Mouse (Mus musculus): ENCODE data around the gene ccdc198. TPM values are rescaled to one million over a fixed set of nuclear protein-coding genes. Genes with fewer than 3 reads are reported as not detected.

ccdc198 gene
- polyA plus RNA-seq, 1 experiment: not detected

DNA sequence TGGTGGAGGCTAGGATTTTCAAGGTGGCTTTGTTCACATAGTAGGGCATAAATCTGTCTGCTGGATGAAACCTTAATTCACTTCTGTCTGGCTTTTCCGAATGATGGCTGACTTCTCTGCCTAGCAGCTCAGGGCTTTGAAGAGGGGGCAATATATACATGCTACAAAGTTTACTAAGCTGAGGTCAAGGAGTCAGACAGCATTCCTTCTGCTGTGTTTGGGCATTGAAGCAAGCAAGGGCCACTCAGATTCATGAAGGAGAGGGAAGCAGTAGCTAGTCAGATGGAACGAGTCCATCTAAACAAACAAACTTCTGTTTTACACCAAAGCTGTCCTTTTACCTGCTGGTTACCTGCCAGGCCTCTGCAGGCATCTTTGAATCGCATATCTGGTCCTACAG lies 32.4 kb upstream of the ccdc198 start:
- H3K36me3 ChIP-seq (ENCODE audit: control insufficient read depth, insufficient read depth, low read length, poor library complexity, severe bottlenecking): no peaks in the 10 kb centered on the region
- no peak overlapping the region for H3K9ac ChIP-seq (ENCODE audit: low read depth, poor library complexity, severe bottlenecking)
- no peak overlapping the region for H3K27ac ChIP-seq (ENCODE audit: insufficient read depth, low read length)
- H3K9me3 ChIP-seq (replicated peaks; ENCODE audit: control insufficient read depth, insufficient read depth, low read length, poor library complexity, severe bottlenecking): no peaks in the 10 kb centered on the region
- no peaks in the 10 kb centered on the region for H3K27me3 ChIP-seq (ENCODE audit: control insufficient read depth, insufficient read depth, low read length, poor library complexity, severe bottlenecking)
- TF ChIP-seq POLR2A (IDR thresholded peaks at IDR 0.05; ENCODE audit: insufficient read depth, low read length) (no peak), EP300 (IDR thresholded peaks at IDR 0.05; ENCODE audit: insufficient read depth, low read depth, low read length) (no peak), CTCF (IDR thresholded peaks at IDR 0.05; ENCODE audit: low read depth, low read length) (no peak)
- no peaks in the 10 kb centered on the region for H3K4me1 ChIP-seq (ENCODE audit: control insufficient read depth, insufficient read depth, low read length)
- no peak overlapping the region for H3K4me3 ChIP-seq (ENCODE audit: low read depth, low read length)

DNA sequence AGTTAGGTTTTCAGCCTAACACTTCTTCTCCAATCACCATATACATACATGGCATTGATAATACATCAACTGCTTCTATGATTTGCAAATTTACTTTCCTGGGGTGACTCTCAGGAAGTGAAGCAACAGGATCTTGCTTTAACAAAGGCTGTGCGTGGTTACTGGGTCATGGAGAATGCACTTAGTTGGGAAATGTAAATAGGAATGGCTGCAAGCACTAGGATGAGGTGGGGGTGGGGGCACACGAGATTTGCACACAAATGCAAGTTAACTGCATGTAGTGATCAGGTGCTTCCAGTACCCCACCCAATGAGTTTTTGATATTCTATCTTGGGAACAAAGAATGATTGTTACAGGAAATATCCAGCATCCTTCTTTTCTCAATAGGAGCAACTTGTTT lies 30.1 kb upstream of the ccdc198 start:
- Histone ChIP-seq H3K27me3 (ENCODE audit: control insufficient read depth, insufficient read depth, low read length, poor library complexity, severe bottlenecking) (no peaks in the 10 kb centered on the region), H3K27ac (ENCODE audit: insufficient read depth, low read length) (peak overlapping the region; percentile 84), H3K4me3 (ENCODE audit: low read depth, low read length) (no peak overlapping the region), H3K9ac (ENCODE audit: low read depth, poor library complexity, severe bottlenecking) (no peak overlapping the region), H3K36me3 (ENCODE audit: control insufficient read depth, insufficient read depth, low read length, poor library complexity, severe bottlenecking) (no peaks in the 10 kb centered on the region), H3K9me3 (replicated peaks; ENCODE audit: control insufficient read depth, insufficient read depth, low read length, poor library complexity, severe bottlenecking) (no peaks in the 10 kb centered on the region), H3K4me1 (ENCODE audit: control insufficient read depth, insufficient read depth, low read length) (no peaks in the 10 kb centered on the region)
- TF ChIP-seq EP300 (IDR thresholded peaks at IDR 0.05; ENCODE audit: insufficient read depth, low read depth, low read length) (peak; percentile 90), POLR2A (IDR thresholded peaks at IDR 0.05; ENCODE audit: insufficient read depth, low read length) (no peak)

DNA sequence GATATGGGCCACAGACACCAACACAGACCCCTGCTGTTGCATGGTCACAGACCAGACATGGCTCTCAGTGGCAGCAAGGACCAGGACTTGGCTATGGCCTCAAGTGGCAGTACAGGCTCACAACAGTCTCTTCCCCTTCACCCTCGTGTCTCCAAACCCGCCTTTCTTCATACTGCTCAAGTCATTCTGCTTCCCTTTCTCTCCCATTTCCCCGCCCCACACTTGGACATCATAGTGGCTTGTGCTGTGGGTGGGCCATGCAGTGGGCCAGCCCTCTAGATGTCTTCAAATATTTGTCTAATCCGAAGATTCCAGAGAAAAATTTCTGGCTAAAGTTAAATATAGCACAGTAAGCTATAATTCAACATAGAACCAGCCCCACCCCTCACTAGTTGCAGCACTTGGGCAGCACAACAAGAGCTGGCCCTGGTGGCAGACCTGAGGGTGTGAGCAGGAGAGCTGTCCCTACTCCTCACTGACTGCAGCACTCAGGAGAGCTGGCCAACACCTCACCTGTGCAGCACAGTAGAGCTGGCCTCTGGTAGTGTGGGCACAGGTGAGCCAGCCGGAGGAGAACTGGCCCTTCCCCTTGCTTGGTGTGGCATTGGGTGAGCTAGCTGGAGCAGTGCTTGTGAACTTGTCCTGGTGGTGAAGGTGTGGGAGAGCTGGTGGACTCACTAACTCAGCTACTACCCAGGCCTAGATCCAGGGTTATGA lies 20.2 kb upstream of the ccdc198 start:
- no peak for TF ChIP-seq EP300 (IDR thresholded peaks at IDR 0.05; ENCODE audit: insufficient read depth, low read depth, low read length)
- TF ChIP-seq POLR2A (IDR thresholded peaks at IDR 0.05; ENCODE audit: insufficient read depth, low read length): no peak
- TF ChIP-seq CTCF (IDR thresholded peaks at IDR 0.05; ENCODE audit: low read depth, low read length): no peak
- Histone ChIP-seq H3K9me3 (replicated peaks; ENCODE audit: control insufficient read depth, insufficient read depth, low read length, poor library complexity, severe bottlenecking) (no peaks in the 10 kb centered on the region), H3K27ac (ENCODE audit: insufficient read depth, low read length) (no peak overlapping the region), H3K27me3 (ENCODE audit: control insufficient read depth, insufficient read depth, low read length, poor library complexity, severe bottlenecking) (no peaks in the 10 kb centered on the region), H3K4me1 (ENCODE audit: control insufficient read depth, insufficient read depth, low read length) (no peaks in the 10 kb centered on the region), H3K4me3 (ENCODE audit: low read depth, low read length) (no peak overlapping the region), H3K36me3 (ENCODE audit: control insufficient read depth, insufficient read depth, low read length, poor library complexity, severe bottlenecking) (no peaks in the 10 kb centered on the region), H3K9ac (ENCODE audit: low read depth, poor library complexity, severe bottlenecking) (no peak overlapping the region)

DNA sequence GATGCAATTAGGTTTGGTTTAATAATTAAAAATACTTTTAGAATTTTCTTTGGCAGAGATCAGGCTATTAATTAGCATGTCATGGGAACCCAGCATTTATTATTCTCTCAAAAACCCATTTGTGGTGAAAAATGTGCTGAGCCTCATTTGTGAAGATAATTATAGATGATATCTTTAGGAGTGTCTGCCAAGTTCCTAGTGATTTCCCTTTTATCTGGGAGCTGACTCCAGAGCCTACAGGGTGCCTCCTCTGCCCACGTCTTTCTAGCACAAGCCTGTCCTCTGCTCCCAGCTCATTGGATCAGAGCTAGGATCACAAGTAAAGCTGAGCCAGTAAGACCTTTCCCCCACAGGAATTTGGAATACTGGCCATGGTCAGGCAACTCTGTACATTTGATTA lies 3.8 kb downstream of the ccdc198 start:
- H3K36me3 ChIP-seq (ENCODE audit: control insufficient read depth, insufficient read depth, low read length, poor library complexity, severe bottlenecking): no peaks in the 10 kb centered on the region
- no peak overlapping the region for H3K4me3 ChIP-seq (ENCODE audit: low read depth, low read length)
- no peaks in the 10 kb centered on the region for H3K4me1 ChIP-seq (ENCODE audit: control insufficient read depth, insufficient read depth, low read length)
- TF ChIP-seq EP300 (IDR thresholded peaks at IDR 0.05; ENCODE audit: insufficient read depth, low read depth, low read length) (no peak), POLR2A (IDR thresholded peaks at IDR 0.05; ENCODE audit: insufficient read depth, low read length) (no peak), CTCF (IDR thresholded peaks at IDR 0.05; ENCODE audit: low read depth, low read length) (no peak)
- H3K9me3 ChIP-seq (replicated peaks; ENCODE audit: control insufficient read depth, insufficient read depth, low read length, poor library complexity, severe bottlenecking): no peaks in the 10 kb centered on the region
- no peak overlapping the region for H3K27ac ChIP-seq (ENCODE audit: insufficient read depth, low read length)
- H3K27me3 ChIP-seq (ENCODE audit: control insufficient read depth, insufficient read depth, low read length, poor library complexity, severe bottlenecking): no peaks in the 10 kb centered on the region
- no peak overlapping the region for H3K9ac ChIP-seq (ENCODE audit: low read depth, poor library complexity, severe bottlenecking)

DNA sequence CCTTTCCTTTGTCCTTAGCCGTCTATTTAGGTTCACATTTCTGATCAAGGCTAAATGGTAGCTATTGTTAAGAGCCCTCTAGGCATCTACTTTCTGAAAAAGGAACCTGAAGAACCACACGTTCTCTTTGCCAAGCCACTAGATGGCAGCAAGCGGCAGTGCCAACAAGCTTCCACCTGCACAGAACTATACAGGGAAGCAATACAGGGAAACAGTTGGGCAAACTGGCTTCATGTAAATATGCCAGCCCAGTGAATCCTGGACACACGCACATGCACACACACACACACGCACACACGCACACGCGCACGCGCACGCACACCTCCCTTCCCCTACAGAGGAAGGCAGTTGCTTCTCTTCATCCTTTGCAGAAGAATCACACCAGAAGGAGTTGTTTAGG lies 7.1 kb downstream of the ccdc198 start:
- no peaks in the 10 kb centered on the region for H3K4me1 ChIP-seq (ENCODE audit: control insufficient read depth, insufficient read depth, low read length)
- no peak overlapping the region for H3K9ac ChIP-seq (ENCODE audit: low read depth, poor library complexity, severe bottlenecking)
- TF ChIP-seq CTCF (IDR thresholded peaks at IDR 0.05; ENCODE audit: low read depth, low read length): peak; percentile 92
- TF ChIP-seq EP300 (IDR thresholded peaks at IDR 0.05; ENCODE audit: insufficient read depth, low read depth, low read length): no peak
- H3K27ac ChIP-seq (ENCODE audit: insufficient read depth, low read length): no peak overlapping the region
- no peaks in the 10 kb centered on the region for H3K36me3 ChIP-seq (ENCODE audit: control insufficient read depth, insufficient read depth, low read length, poor library complexity, severe bottlenecking)
- no peak overlapping the region for H3K4me3 ChIP-seq (ENCODE audit: low read depth, low read length)
- H3K27me3 ChIP-seq (ENCODE audit: control insufficient read depth, insufficient read depth, low read length, poor library complexity, severe bottlenecking): no peaks in the 10 kb centered on the region
- H3K9me3 ChIP-seq (replicated peaks; ENCODE audit: control insufficient read depth, insufficient read depth, low read length, poor library complexity, severe bottlenecking): no peaks in the 10 kb centered on the region

DNA sequence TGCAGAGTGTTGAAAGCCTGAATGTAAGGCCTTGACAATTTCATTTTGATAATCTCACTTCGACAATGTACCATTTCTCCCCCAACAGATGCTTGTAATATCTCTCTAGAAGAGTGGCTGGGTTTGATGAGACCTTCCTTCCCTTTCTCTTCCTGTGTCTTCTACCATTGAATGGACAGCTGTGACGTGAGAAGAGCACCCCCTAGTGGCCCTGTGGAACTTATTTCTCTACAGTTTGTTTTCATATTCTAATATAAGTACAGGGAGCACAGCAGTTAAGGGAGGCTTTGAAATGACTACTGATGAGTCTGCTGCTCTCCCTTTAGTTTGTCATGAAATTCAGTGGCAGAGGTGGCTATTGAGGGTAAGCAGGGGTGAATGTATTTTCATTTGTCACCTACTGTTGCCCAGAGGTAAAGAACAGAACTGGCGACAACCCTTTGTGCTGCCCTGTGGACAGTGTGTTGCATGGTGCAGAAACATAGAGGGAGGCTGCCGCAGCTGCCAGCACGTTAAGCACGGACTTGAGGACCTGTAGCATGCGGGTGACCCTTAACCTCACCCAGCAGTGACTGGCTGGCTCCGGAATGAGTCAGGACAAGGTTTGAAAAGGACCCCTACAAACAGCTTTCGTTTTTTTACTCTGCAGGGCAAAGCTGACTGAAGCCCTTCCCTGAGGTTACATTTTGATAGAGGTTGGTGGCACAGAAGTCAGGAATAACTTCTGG lies 10.3 kb downstream of the ccdc198 start:
- no peaks in the 10 kb centered on the region for H3K4me1 ChIP-seq (ENCODE audit: control insufficient read depth, insufficient read depth, low read length)
- no peak overlapping the region for H3K27ac ChIP-seq (ENCODE audit: insufficient read depth, low read length)
- no peaks in the 10 kb centered on the region for H3K9me3 ChIP-seq (replicated peaks; ENCODE audit: control insufficient read depth, insufficient read depth, low read length, poor library complexity, severe bottlenecking)
- H3K27me3 ChIP-seq (ENCODE audit: control insufficient read depth, insufficient read depth, low read length, poor library complexity, severe bottlenecking): no peaks in the 10 kb centered on the region
- no peak overlapping the region for H3K9ac ChIP-seq (ENCODE audit: low read depth, poor library complexity, severe bottlenecking)
- H3K4me3 ChIP-seq (ENCODE audit: low read depth, low read length): no peak overlapping the region
- no peak for TF ChIP-seq POLR2A (IDR thresholded peaks at IDR 0.05; ENCODE audit: insufficient read depth, low read length)
- no peak for TF ChIP-seq EP300 (IDR thresholded peaks at IDR 0.05; ENCODE audit: insufficient read depth, low read depth, low read length)
- TF ChIP-seq CTCF (IDR thresholded peaks at IDR 0.05; ENCODE audit: low read depth, low read length): no peak
- no peaks in the 10 kb centered on the region for H3K36me3 ChIP-seq (ENCODE audit: control insufficient read depth, insufficient read depth, low read length, poor library complexity, severe bottlenecking)
